Mouse (Mus musculus) embryo, embryonic 11 days (tissue): ENCODE results near the gene Gm5591.
"Not testable (repeated sequence)": the region's sequence is repeated elsewhere in the genome, so short reads cannot be mapped to it uniquely, and the experiment has no call there.

ENCODE experiments used
- DNase-seq: peaks from one replicate; pipeline ENCODE4 v3.0.0-alpha.2; 2015

Gm5591 gene

GRCm38 (mm10) chr7:38528093-38528492 lies at the start of gene Gm5591:
Gene Gm5591, minus strand, starts transcription at chr7:38528193.
- not testable (repeated sequence) for DNase-seq

GRCm38 (mm10) chr7:38488468-38488867 lies 39.5 kb downstream of the Gm5591 start:
- DNase-seq, result not testable (repeated sequence)
